8 mouse cellular contexts compared by ENCODE assay signal in the genomic region with DNA sequence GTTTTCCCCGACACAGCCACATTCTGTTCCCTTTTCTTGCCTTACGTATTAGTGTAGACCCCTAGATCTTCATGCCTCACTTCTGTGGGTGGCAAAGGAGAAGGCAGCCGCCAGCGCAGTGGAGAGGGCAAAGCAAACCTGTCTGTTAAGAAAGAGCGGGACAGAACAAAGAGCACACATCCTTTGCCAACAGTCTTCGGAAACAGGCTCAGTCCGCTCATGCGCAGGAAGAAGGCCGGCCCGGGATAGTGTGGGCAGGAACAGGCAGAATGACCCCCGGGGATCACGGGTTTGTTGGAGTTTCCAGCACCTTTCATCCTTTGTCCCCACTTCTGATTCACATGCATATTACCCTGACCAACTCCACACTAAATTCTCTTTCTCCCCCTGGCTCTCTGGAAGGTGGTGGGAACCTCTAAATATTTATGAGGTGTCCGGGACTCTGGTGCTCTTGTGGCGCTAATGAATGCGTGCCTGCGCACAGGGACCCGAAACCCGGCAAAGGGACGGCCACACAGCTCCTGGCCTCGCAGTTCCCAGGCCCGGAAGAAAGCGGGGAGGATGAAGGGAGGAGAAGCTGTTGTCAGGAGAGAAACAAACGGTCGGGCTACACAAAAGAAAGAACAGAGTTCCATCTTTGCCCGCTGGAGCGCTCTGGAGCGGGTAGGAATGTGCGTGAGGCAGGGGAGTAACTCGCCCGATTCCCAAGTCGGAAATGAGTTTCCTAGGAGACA. TPM values are rescaled to one million over a fixed set of nuclear protein-coding genes. Genes with fewer than 3 reads are reported as not detected.
DNase-seq lines count a peak whose midpoint lies in the region; ATAC-seq and TF ChIP-seq lines count a peak whose summit lies in the region.

No protein-coding gene starts in this region.

- H3K9ac ChIP-seq in limb, embryonic 11.5 days (ENCODE audit: low read length), result peak overlapping the region; percentile 71
- peak overlapping the region; percentile 51 for H3K9ac ChIP-seq in stomach, embryonic 14.5 days (replicated peaks; ENCODE audit: low read depth, low read length)

- H3K9me3 ChIP-seq in heart, embryonic 10.5 days, result no peaks in the 10 kb centered on the region
- no peaks in the 10 kb centered on the region for H3K9me3 ChIP-seq in limb, embryonic 11.5 days (ENCODE audit: control insufficient read depth, low read length)
- H3K9me3 ChIP-seq in midbrain, embryonic 10.5 days (replicated peaks), result no peaks in the 10 kb centered on the region
- H3K9me3 ChIP-seq in stomach, embryonic 14.5 days (ENCODE audit: control insufficient read depth, low read depth, low read length), result no peaks in the 10 kb centered on the region

- peak overlapping the region; percentile 43; the same call in 1 of the 2 replicates for H3K27ac ChIP-seq in embryonic fibroblast, embryonic 13.5 days (ENCODE audit: insufficient read depth, low read length)
- peak overlapping the region; percentile 97 for H3K27ac ChIP-seq in heart, embryonic 10.5 days
- peak overlapping the region; percentile 82 for H3K27ac ChIP-seq in limb, embryonic 11.5 days (replicated peaks; ENCODE audit: low read depth, low read length)
- peak overlapping the region; percentile 98 for H3K27ac ChIP-seq in midbrain, embryonic 10.5 days (replicated peaks)
- H3K27ac ChIP-seq in stomach, embryonic 14.5 days (ENCODE audit: low read length), result peak overlapping the region; percentile 73

- H3K4me3 ChIP-seq in embryonic fibroblast, embryonic 13.5 days (ENCODE audit: insufficient read depth, low read length), result peak overlapping the region; percentile 47
- H3K4me3 ChIP-seq in heart, embryonic 10.5 days, result peak overlapping the region; percentile 59
- peak overlapping the region; percentile 32 for H3K4me3 ChIP-seq in limb, embryonic 11.5 days (ENCODE audit: low read depth, low read length)
- peak overlapping the region; percentile 49 for H3K4me3 ChIP-seq in midbrain, embryonic 10.5 days
- peak overlapping the region; percentile 42 for H3K4me3 ChIP-seq in stomach, embryonic 14.5 days (ENCODE audit: low read depth, low read length)

- H3K4me2 ChIP-seq in limb, embryonic 11.5 days (ENCODE audit: low read depth, severe bottlenecking), result peak overlapping the region; percentile 60
- peak overlapping the region; percentile 76 for H3K4me2 ChIP-seq in stomach, embryonic 14.5 days (replicated peaks; ENCODE audit: low read depth, low read length)

- no peaks in the 10 kb centered on the region for H3K27me3 ChIP-seq in heart, embryonic 10.5 days (ENCODE audit: insufficient read depth, poor library complexity, severe bottlenecking)
- H3K27me3 ChIP-seq in limb, embryonic 11.5 days (ENCODE audit: control insufficient read depth, insufficient read depth, low read length), result no peaks in the 10 kb centered on the region
- H3K27me3 ChIP-seq in midbrain, embryonic 10.5 days (ENCODE audit: low read depth, poor library complexity, severe bottlenecking), result no peaks in the 10 kb centered on the region
- H3K27me3 ChIP-seq in stomach, embryonic 14.5 days (ENCODE audit: control insufficient read depth, insufficient read depth, low read length), result no peaks in the 10 kb centered on the region

- peak; percentile 64 for TF ChIP-seq POLR2A in embryonic fibroblast, embryonic 13.5 days (IDR thresholded peaks at IDR 0.05; ENCODE audit: low read depth, low read length)

- ATAC-seq in limb, embryonic 11.5 days (ENCODE audit: insufficient number of reproducible peaks, low FRiP score, low TSS enrichment, low read depth), result peak; percentile 87
- ATAC-seq in stomach, embryonic 14.5 days (ENCODE audit: insufficient number of reproducible peaks, insufficient read depth, low FRiP score, low read depth), result peak; percentile 85; the same call in 1 of the 2 replicates

- DNase-seq in cerebellum, adult 11-12 months, result peak; percentile 54
- peak; percentile 87 for DNase-seq in heart, embryonic 10.5 days (ENCODE audit: low spot score)
- DNase-seq in kidney, adult 8-10 months, result peak; percentile 75 to 80
- DNase-seq in limb, embryonic 11.5 days (ENCODE audit: low spot score), result peak; percentile 87
- peak; percentile 95 for DNase-seq in midbrain, embryonic 10.5 days (ENCODE audit: low spot score)
- no peak for DNase-seq in spleen, postnatal 14 days (ENCODE audit: low spot score in 2 of 2)

- peaks cover 5% of the 10 kb centered on the region; the same call in 1 of the 2 replicates for H3K4me1 ChIP-seq in embryonic fibroblast, embryonic 13.5 days (ENCODE audit: control insufficient read depth, insufficient read depth, low read length)
- H3K4me1 ChIP-seq in heart, embryonic 10.5 days, result peaks cover 52% of the 10 kb centered on the region
- H3K4me1 ChIP-seq in limb, embryonic 11.5 days (ENCODE audit: control insufficient read depth, insufficient read depth, low read length), result peaks cover 15% of the 10 kb centered on the region; the same call in 1 of the 2 replicates
- peaks cover 74% of the 10 kb centered on the region for H3K4me1 ChIP-seq in midbrain, embryonic 10.5 days
- H3K4me1 ChIP-seq in stomach, embryonic 14.5 days (ENCODE audit: control insufficient read depth, insufficient read depth, low read length), result 0 out of 2 replicates have a peak, but pooled peaks cover 4% of the 10 kb centered on the region

- no peak for TF ChIP-seq CTCF in embryonic fibroblast, embryonic 13.5 days (IDR thresholded peaks at IDR 0.05; ENCODE audit: borderline replicate concordance, insufficient read depth, low read length)

- WGBS in heart, embryonic 10.5 days, result under 1% methylated on average over 31 of the region's 31 CpGs
- WGBS in limb, embryonic 11.5 days, result under 1% methylated on average over 31 of the region's 31 CpGs
- WGBS in midbrain, embryonic 10.5 days, result under 1% methylated on average over 31 of the region's 31 CpGs
- 3% methylated on average over 31 of the region's 31 CpGs for WGBS in stomach, embryonic 14.5 days

- no peaks in the 10 kb centered on the region for H3K36me3 ChIP-seq in heart, embryonic 10.5 days
- H3K36me3 ChIP-seq in limb, embryonic 11.5 days (ENCODE audit: control insufficient read depth, insufficient read depth, low read length), result no peaks in the 10 kb centered on the region
- peaks cover 12% of the 10 kb centered on the region; the same call in 1 of the 2 replicates for H3K36me3 ChIP-seq in midbrain, embryonic 10.5 days
- no peaks in the 10 kb centered on the region for H3K36me3 ChIP-seq in stomach, embryonic 14.5 days (ENCODE audit: control insufficient read depth, insufficient read depth, low read length)

RNA-seq across cellular contexts. Expression of a gene that starts 15.5 kb away (rescaled TPM):
- polyA plus RNA-seq in embryonic fibroblast, embryonic 13.5 days (2011; ENCODE audit: insufficient read length, low read depth, missing spikeins), result 216 and 252 TPM in 2 replicates
- polyA plus RNA-seq in heart, embryonic 10.5 days (2016; fragmentation: Nextera tagmentation; extraction: Ambion mirVana), result 39.3 and 44.5 TPM in 2 replicates
- polyA plus RNA-seq in limb, embryonic 11.5 days (2014; fragmentation: Nextera tagmentation; extraction: Ambion mirVana), result 35.7 and 39.2 TPM in 2 replicates
- 47.7 and 49.5 TPM in 2 replicates for polyA plus RNA-seq in midbrain, embryonic 10.5 days (2016; fragmentation: Nextera tagmentation; extraction: Ambion mirVana)
- 37.3 and 38.6 TPM in 2 replicates for polyA plus RNA-seq in stomach, embryonic 14.5 days (2014; fragmentation: Nextera tagmentation; extraction: Ambion mirVana)

Comparison
In these comparisons a context has a peak if more than half of its experiments do, and no peak if none do; other contexts are left out.
1. DNase-seq: peak in cerebellum, adult 11-12 months (single experiment), heart, embryonic 10.5 days (single experiment), kidney, adult 8-10 months (2 of 2), limb, embryonic 11.5 days (single experiment) and midbrain, embryonic 10.5 days (single experiment); none in spleen, postnatal 14 days (0 of 2).
2. H3K27ac ChIP-seq: peak in every context shown above with its lines; median percentile 98 in midbrain, embryonic 10.5 days; 97 in heart, embryonic 10.5 days; 82 in limb, embryonic 11.5 days; 73 in stomach, embryonic 14.5 days; 43 in embryonic fibroblast, embryonic 13.5 days.
3. Peak in every context shown above with its lines, with median percentiles within 50 percentile points of each other: H3K4me3 ChIP-seq.